ENCODE assay signal across 8 mouse cellular contexts in the genomic region with DNA sequence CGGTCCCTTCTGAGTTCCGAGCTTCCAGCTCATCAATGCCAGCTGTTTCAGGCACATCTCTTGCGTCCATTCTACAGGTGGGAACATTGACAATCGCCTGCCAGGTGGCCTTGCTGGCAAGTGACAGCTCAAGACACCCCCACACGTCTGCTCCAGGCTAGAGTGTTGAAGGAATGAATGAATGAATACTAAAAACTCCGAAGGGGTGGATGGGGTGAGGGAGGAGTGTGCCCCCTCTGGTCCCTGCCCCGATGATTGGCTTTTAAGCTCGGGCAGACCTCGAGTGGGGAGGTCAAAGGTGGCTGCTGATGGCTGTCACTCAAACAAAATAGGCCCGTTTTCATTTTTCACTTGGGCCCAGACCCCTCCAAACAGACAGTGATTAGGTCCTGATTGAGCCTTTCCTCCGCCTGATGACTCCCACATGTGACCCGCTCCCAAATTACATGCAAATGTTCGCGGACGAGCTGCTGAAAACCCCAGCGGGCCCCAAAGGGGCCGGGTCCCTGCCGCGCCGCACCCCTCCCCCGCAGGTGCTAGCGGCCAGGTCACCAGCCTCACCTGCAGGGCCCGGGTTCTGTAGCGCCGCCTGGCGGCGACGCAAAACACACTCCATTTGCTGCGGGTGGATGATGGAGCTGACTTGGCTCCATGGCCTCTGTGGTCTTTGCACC.
DNase-seq lines count a peak whose midpoint lies in the region; ATAC-seq and TF ChIP-seq lines count a peak whose summit lies in the region.

No protein-coding gene starts in this region.

- WGBS in midbrain, embryonic 10.5 days, result 3% methylated on average over 29 of the region's 29 CpGs

- no peak for ATAC-seq in megakaryocyte-erythroid progenitor cell, adult 5-6 weeks (replicated peaks; ENCODE audit: low FRiP score, low TSS enrichment, poor library complexity, severe bottlenecking)

- DNase-seq in spleen, postnatal 4 days (ENCODE audit: low spot score in 2 of 2), result peak; percentile 22 to 72
- no peak for DNase-seq in spleen, adult 12 weeks (ENCODE audit: low spot score)
- peak; percentile 18 to 44 for DNase-seq in heart, postnatal 10 days
- peak; percentile 8 to 65 for DNase-seq in kidney, postnatal 36 days
- peak; percentile 59 for DNase-seq in midbrain, embryonic 10.5 days (ENCODE audit: low spot score)
- DNase-seq in thymus, postnatal 10 days (ENCODE audit: low spot score in 2 of 2), result peak; percentile 6 to 60

- 0 out of 2 replicates have a peak, but pooled peaks have one; percentile 13 for TF ChIP-seq CTCF in cortical plate, adult 2 months (IDR thresholded peaks at IDR 0.05; ENCODE audit: extremely low read depth, insufficient read depth, low read length)

- TF ChIP-seq POLR2A in cortical plate, adult 2 months (IDR thresholded peaks at IDR 0.05; ENCODE audit: extremely low read depth, insufficient read depth, low read length), result no peak

- H3K9me3 ChIP-seq in midbrain, embryonic 10.5 days (replicated peaks), result no peaks in the 10 kb centered on the region

- H3K36me3 ChIP-seq in midbrain, embryonic 10.5 days, result no peaks in the 10 kb centered on the region

- peaks cover 85% of the 10 kb centered on the region for H3K27me3 ChIP-seq in midbrain, embryonic 10.5 days (ENCODE audit: low read depth, poor library complexity, severe bottlenecking)

- H3K4me1 ChIP-seq in cortical plate, adult 2 months (ENCODE audit: control insufficient read depth, insufficient read depth, low read length), result no peaks in the 10 kb centered on the region
- peaks cover 32% of the 10 kb centered on the region for H3K4me1 ChIP-seq in midbrain, embryonic 10.5 days

- H3K4me3 ChIP-seq in cortical plate, adult 2 months (ENCODE audit: insufficient read depth, low read length), result no peak overlapping the region
- H3K4me3 ChIP-seq in midbrain, embryonic 10.5 days, result peak overlapping the region; percentile 50

- intact Hi-C loops in heart, postnatal 10 days (cut with DNase I), result loop anchor here (1.0 kb wide), 1 partner anchor 76 kb away; no protein-coding TSS in a partner anchor

- H3K27ac ChIP-seq in cortical plate, adult 2 months (ENCODE audit: insufficient read depth, low read length), result no peak overlapping the region
- no peak overlapping the region for H3K27ac ChIP-seq in midbrain, embryonic 10.5 days (replicated peaks)
